ENCODE assay signal across 12 mouse cellular contexts in the genomic region with DNA sequence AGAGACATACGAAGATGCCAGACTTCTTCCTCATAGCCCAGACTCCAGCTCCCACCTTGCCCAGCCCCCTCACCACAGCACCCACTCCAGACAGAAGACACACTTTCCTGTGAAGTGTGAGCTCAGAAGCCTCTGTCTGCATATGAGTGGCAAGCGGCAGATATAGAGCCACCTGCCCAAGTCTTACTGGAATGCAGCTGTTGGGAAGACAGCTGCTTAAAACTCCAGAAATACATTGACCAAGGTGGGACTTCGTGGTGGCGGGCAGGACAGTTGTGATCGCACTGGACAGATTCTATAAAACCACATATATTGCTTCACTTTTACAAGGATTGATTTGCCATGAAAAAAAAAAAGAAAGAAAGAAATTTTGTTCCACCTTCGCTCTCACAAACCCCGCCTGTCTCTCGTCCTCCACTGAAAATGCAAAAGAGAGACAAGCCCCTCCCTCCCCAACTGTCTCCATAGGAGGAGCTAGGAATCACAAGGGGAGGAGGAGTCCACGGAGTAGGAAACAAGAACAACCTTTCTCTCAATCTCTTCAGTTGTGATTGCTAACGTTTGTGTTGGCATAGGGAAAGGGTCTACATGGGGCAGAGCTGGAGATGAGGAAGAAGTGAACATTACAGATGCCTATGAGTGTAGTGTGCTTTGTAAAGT. TPM values are rescaled to one million over a fixed set of nuclear protein-coding genes. Genes with fewer than 3 reads are reported as not detected.
DNase-seq lines count a peak whose midpoint lies in the region; ATAC-seq lines count a peak whose summit lies in the region.
"Had no signal": no experiment of that assay in that cellular context is flagged by ENCODE, and none has a peak within 500 bp of the region (broad histone marks: within the 10 kb centered on the region; RNA-seq: fewer than 3 reads in every experiment).

No protein-coding gene starts in this region.

- peaks cover 63% of the 10 kb centered on the region for H3K27me3 ChIP-seq in heart, embryonic 16.5 days (ENCODE audit: control insufficient read depth, insufficient read depth, low read length)
- peaks cover 81% of the 10 kb centered on the region for H3K27me3 ChIP-seq in embryonic facial prominence, embryonic 10.5 days (replicated peaks; ENCODE audit: low read depth, poor library complexity, severe bottlenecking)
- peaks cover 60% of the 10 kb centered on the region for H3K27me3 ChIP-seq in neural tube, embryonic 11.5 days (ENCODE audit: control insufficient read depth, insufficient read depth, low read length)

- no peak for ATAC-seq in heart, embryonic 16.5 days (replicated peaks; ENCODE audit: extremely low read depth, insufficient read depth, low FRiP score)
- no peak for ATAC-seq in neural tube, embryonic 11.5 days (ENCODE audit: insufficient read depth, low FRiP score, low TSS enrichment)
- ATAC-seq: activated CD4-positive, CD25-positive, alpha-beta regulatory T cell, adult 4 months; forebrain, embryonic 13.5 days had no signal

- no peak overlapping the region for H3K9ac ChIP-seq in heart, embryonic 16.5 days (ENCODE audit: low read length)
- H3K9ac ChIP-seq in neural tube, embryonic 11.5 days (ENCODE audit: low read length) = no peak overlapping the region
- H3K9ac ChIP-seq: forebrain, embryonic 13.5 days had no signal

- peak overlapping the region; percentile 34 for H3K4me2 ChIP-seq in heart, embryonic 16.5 days (ENCODE audit: low read depth, low read length)
- H3K4me2 ChIP-seq in neural tube, embryonic 11.5 days (ENCODE audit: low read depth) = no peak overlapping the region
- H3K4me2 ChIP-seq: forebrain, embryonic 13.5 days had no signal

- no peaks in the 10 kb centered on the region for H3K36me3 ChIP-seq in heart, embryonic 16.5 days (ENCODE audit: control insufficient read depth, insufficient read depth)
- no peaks in the 10 kb centered on the region for H3K36me3 ChIP-seq in embryonic facial prominence, embryonic 10.5 days (replicated peaks)
- no peaks in the 10 kb centered on the region for H3K36me3 ChIP-seq in neural tube, embryonic 11.5 days (ENCODE audit: control insufficient read depth, insufficient read depth, low read length)

- H3K9me3 ChIP-seq in heart, embryonic 16.5 days (replicated peaks; ENCODE audit: control insufficient read depth, low read length) = no peaks in the 10 kb centered on the region
- no peaks in the 10 kb centered on the region for H3K9me3 ChIP-seq in embryonic facial prominence, embryonic 10.5 days
- H3K9me3 ChIP-seq in neural tube, embryonic 11.5 days (ENCODE audit: control insufficient read depth, low read length) = no peaks in the 10 kb centered on the region
- H3K9me3 ChIP-seq: forebrain, embryonic 13.5 days had no signal

- no peak overlapping the region for H3K27ac ChIP-seq in heart, embryonic 16.5 days (ENCODE audit: low read length)
- no peak overlapping the region for H3K27ac ChIP-seq in embryonic facial prominence, embryonic 10.5 days (replicated peaks)
- H3K27ac ChIP-seq in neural tube, embryonic 11.5 days (ENCODE audit: low read depth, low read length) = no peak overlapping the region
- H3K27ac ChIP-seq: forebrain, embryonic 13.5 days had no signal

- no peak for DNase-seq in heart, adult 11 months
- peak; percentile 44 for DNase-seq in retina, postnatal 1 day
- DNase-seq in retina, embryonic 14.5 days (ENCODE audit: low spot score) = no peak
- peak; percentile 22 for DNase-seq in embryonic facial prominence, embryonic 10.5 days (ENCODE audit: low spot score)
- peak; percentile 22 for DNase-seq in neural tube, embryonic 11.5 days (ENCODE audit: low spot score)
- DNase-seq in left cerebral cortex, adult 9 months (ENCODE audit: low spot score in 2 of 2) = no peak
- no peak for DNase-seq in right cerebral cortex, postnatal 36 days (ENCODE audit: low spot score in 2 of 2)
- DNase-seq: kidney, adult 9 months; right cerebral cortex, postnatal 4 days had no signal

- H3K4me3 ChIP-seq in heart, embryonic 16.5 days (ENCODE audit: low read length) = peak overlapping the region; percentile 12; the same call in 1 of the 2 replicates
- H3K4me3 ChIP-seq in embryonic facial prominence, embryonic 10.5 days = no peak overlapping the region
- H3K4me3 ChIP-seq in neural tube, embryonic 11.5 days (ENCODE audit: low read depth, low read length) = no peak overlapping the region
- H3K4me3 ChIP-seq: forebrain, embryonic 13.5 days had no signal

- peaks cover 4% of the 10 kb centered on the region; the same call in 1 of the 2 replicates for H3K4me1 ChIP-seq in heart, embryonic 16.5 days (ENCODE audit: control insufficient read depth, insufficient read depth, low read length)
- peaks cover 15% of the 10 kb centered on the region for H3K4me1 ChIP-seq in embryonic facial prominence, embryonic 10.5 days
- peaks cover 11% of the 10 kb centered on the region; the same call in 1 of the 2 replicates for H3K4me1 ChIP-seq in neural tube, embryonic 11.5 days (ENCODE audit: control insufficient read depth, insufficient read depth, low read length)

- WGBS in heart, embryonic 16.5 days = 3% methylated on average over 10 of the region's 10 CpGs
- WGBS in embryonic facial prominence, embryonic 10.5 days = under 1% methylated on average over 10 of the region's 10 CpGs
- WGBS in neural tube, embryonic 11.5 days = 2% methylated on average over 10 of the region's 10 CpGs

RNA-seq across cellular contexts. Expression of a gene that starts 7.2 kb away (rescaled TPM):
- 0.17 and 0.35 TPM in 2 replicates for polyA plus RNA-seq in heart, embryonic 16.5 days (2015; fragmentation: Nextera tagmentation; extraction: Ambion mirVana)
- 10.1 and 12.8 TPM in 2 replicates for polyA plus RNA-seq in embryonic facial prominence, embryonic 10.5 days (2016; fragmentation: Nextera tagmentation; extraction: Ambion mirVana)
- 10.9 and 11.0 TPM in 2 replicates for polyA plus RNA-seq in neural tube, embryonic 11.5 days (2014; fragmentation: Nextera tagmentation; extraction: Ambion mirVana)
- polyA plus RNA-seq: activated CD4-positive, CD25-positive, alpha-beta regulatory T cell, adult 4 months had no signal

Comparison
In these comparisons a context has a peak if more than half of its experiments do, and no peak if none do; other contexts are left out.
1. DNase-seq: peak in retina, postnatal 1 day (single experiment), embryonic facial prominence, embryonic 10.5 days (single experiment) and neural tube, embryonic 11.5 days (single experiment); none in heart, adult 11 months (single experiment), retina, embryonic 14.5 days (single experiment), left cerebral cortex, adult 9 months (0 of 2) and right cerebral cortex, postnatal 36 days (0 of 2).